Mouse (Mus musculus) hindbrain, embryonic 13.5 days (tissue): ENCODE data around the gene Fto. TPM values are rescaled to one million over a fixed set of nuclear protein-coding genes. Genes with fewer than 3 reads are reported as not detected.

ENCODE experiments used
- ATAC-seq: fragments of 200-750 bp; cut with Nextera tagmentation; 2 replicates; pipeline ENCODE4 v1.8.0; 2017; ENCODE audit warnings: moderate TSS enrichment; ENCODE audit not compliant: low FRiP score
- H3K27ac ChIP-seq: fragments of 300-500 bp; sonication (generic); 2 replicates; pipeline ENCODE4 v1.5.1; 2015; ENCODE audit warnings: inconsistent platforms, mild to moderate bottlenecking, moderate library complexity
- H3K27me3 ChIP-seq: fragments of 300-500 bp; sonication (generic); 2 replicates; pipeline ENCODE4 v1.6.1; 2015; ENCODE audit warnings: mild to moderate bottlenecking, inconsistent platforms
- H3K36me3 ChIP-seq: fragments of 300-500 bp; sonication (generic); 2 replicates; pipeline ENCODE4 v1.6.1; 2015; ENCODE audit warnings: mild to moderate bottlenecking, inconsistent platforms
- H3K4me1 ChIP-seq: fragments of 300-500 bp; sonication (generic); replicated peaks from 2 replicates; pipeline ENCODE4 v1.6.1; 2015; ENCODE audit warnings: inconsistent platforms
- H3K4me2 ChIP-seq: fragments of 300-500 bp; sonication (generic); 2 replicates; pipeline ENCODE4 v1.6.1; 2015; ENCODE audit warnings: inconsistent platforms, mild to moderate bottlenecking, moderate library complexity
- H3K4me3 ChIP-seq: fragments of 300-500 bp; sonication (generic); 2 replicates; pipeline ENCODE4 v1.5.1; 2015; ENCODE audit warnings: mild to moderate bottlenecking, inconsistent platforms
- H3K9ac ChIP-seq: fragments of 300-500 bp; sonication (generic); 2 replicates; pipeline ENCODE4 v1.6.1; 2015; ENCODE audit warnings: mild to moderate bottlenecking, inconsistent platforms
- H3K9me3 ChIP-seq: fragments of 300-500 bp; sonication (generic); 2 replicates; pipeline ENCODE4 v1.6.1; 2016; ENCODE audit warnings: inconsistent platforms
- WGBS: fragments of 180-500 bp; shearing (Covaris S2); methylation state at CpG from one replicate; pipeline ENCODE4 v1.1.7; 2015; 5-methylcytosine and 5-hydroxymethylcytosine counted together
- polyA plus RNA-seq: library from polyadenylated mRNA; unstranded; fragments of >200 nt; fragmentation: Nextera tagmentation; extraction: Ambion mirVana; gene quantifications from 2 replicates; pipeline ENCODE4 v1.2.1, GENCODE M21; 2015

Gene Fto
- polyA plus RNA-seq, 1 experiment from 2014 or later, result 126 TPM

DNA sequence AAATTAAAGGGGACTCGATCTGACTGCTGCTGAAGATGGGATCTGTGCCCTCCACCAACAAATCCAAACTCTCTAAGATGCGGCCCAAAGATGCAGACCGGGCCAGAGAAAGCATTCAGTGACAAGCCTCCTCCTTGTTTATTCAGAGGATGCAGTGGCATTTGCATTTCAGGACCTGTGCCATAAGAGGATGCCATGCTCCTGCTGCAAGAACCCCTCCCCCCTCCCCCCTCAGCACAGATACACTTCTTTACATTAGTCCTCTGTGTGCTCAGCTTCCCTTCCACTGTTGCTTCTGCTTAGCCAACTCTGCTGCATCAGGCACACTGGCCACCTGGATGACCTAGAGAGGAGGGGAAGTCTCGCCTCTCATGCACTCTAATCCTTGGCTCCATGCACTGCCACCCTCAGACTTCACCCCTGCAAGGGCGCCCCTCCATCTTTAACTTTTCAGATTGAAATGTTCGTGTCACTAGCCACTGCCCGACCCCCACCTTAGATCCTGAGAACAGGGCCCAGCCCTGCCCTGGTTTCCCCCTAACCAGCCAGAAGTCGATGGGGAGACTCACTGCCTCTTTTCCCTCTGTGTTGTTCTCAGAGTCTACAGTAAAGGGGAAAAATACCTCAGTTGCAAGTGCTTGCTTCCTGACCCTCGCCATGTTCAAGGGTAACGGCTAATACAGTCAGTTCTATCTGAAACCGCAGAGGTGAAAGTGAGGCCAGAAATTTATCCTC, 14.3 kb downstream of the Fto start:
- no peak for ATAC-seq
- no peak overlapping the region for H3K4me2 ChIP-seq
- H3K9me3 ChIP-seq, result no peaks in the 10 kb centered on the region
- WGBS, result 82% methylated on average over 11 of the region's 11 CpGs
- H3K4me3 ChIP-seq, result no peak overlapping the region
- peak overlapping the region; percentile 30; the same call in 1 of the 2 replicates for H3K27ac ChIP-seq
- no peaks in the 10 kb centered on the region for H3K36me3 ChIP-seq
- peaks cover 60% of the 10 kb centered on the region for H3K4me1 ChIP-seq
- no peak overlapping the region for H3K9ac ChIP-seq
- H3K27me3 ChIP-seq, result no peaks in the 10 kb centered on the region

DNA sequence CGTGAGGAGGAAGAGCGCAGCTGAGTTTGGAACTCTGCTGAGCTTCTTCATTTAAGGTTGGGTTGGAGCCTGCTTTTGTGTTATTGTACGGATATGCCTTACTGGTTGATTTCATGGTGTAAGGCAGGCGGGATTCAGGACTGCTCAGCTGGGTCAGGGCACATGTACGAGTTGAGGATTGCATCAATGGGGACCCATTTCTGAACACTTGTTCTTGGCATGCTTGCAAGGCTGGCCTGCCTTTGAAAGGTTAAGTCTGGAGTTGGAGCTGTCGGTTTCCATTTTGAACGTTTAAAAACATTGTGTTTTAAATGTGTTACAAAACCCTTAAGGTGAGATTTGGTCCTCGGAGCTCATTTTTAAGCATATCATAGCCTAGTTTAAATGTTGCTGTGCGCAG, 15.7 kb downstream of the Fto start:
- H3K9me3 ChIP-seq, result no peaks in the 10 kb centered on the region
- no peaks in the 10 kb centered on the region for H3K36me3 ChIP-seq
- 76% methylated on average over 9 of the region's 9 CpGs for WGBS
- H3K27me3 ChIP-seq, result no peaks in the 10 kb centered on the region
- no peak overlapping the region for H3K4me3 ChIP-seq
- no peak overlapping the region for H3K4me2 ChIP-seq
- H3K27ac ChIP-seq, result peak overlapping the region; percentile 91
- peaks cover 57% of the 10 kb centered on the region for H3K4me1 ChIP-seq
- no peak for ATAC-seq
- no peak overlapping the region for H3K9ac ChIP-seq

DNA sequence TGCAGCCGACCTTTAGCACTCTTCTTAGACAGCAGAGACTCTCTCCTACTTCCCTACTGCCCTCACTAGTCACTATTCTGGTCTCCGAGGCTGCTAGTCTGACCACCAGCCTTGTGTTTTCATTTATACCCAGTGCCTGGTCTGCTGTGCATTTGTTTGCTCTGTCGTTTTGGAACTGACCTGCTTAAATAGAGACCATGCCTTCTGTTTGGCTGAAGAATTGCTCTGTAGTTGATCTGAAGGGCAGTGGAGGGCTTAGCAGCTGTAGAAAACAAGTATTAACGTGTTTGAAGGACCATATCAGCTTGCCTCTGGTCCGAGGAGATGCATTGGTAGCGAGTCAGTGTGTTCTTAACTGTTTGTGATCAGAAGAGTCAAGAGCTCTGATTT, 16.1 kb downstream of the Fto start:
- Histone ChIP-seq H3K4me3 (no peak overlapping the region), H3K27me3 (no peaks in the 10 kb centered on the region), H3K9me3 (no peaks in the 10 kb centered on the region), H3K9ac (peak overlapping the region; percentile 53; the same call in 1 of the 2 replicates), H3K4me2 (peak overlapping the region; percentile 39), H3K4me1 (peaks cover 54% of the 10 kb centered on the region), H3K27ac (peak overlapping the region; percentile 91), H3K36me3 (no peaks in the 10 kb centered on the region)
- peak; percentile 12 for ATAC-seq
- WGBS, result 34% methylated on average over 6 of the region's 6 CpGs

DNA sequence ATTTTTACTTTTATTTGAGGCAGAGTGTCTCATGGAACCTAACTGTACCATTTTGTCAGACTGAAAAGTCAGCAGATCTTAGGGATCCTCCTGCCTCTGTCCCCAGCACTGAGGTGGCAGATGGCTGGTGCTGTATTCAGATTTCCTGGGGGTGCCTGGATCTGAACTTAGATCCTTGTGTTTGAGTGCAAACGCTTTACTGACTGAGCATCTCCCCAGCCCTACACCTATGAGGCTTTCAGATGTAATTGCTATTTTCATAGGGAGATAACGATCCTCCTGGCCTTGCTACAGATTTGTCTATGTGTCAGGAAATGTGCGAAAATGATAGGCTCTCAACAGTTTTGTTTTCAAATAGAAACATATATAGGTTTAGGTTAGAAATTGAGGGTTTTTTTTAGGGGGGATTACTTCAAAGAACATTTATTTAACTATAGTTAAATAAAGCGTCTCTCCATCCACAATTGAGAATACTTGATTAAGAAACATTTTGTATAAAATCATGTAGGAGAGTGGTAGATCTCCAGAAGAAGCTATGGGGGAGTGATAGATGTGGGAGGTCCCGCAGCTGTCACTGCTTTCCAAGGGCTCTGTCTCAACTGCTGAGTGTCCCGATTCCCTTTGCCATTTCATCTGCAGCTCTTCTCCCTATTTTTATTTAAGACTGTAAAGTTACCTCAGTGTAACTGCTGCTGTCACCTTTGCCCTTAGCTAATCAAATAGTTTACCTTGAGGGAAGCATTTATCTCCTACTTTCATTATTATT, 25.2 kb downstream of the Fto start:
- Histone ChIP-seq H3K36me3 (no peaks in the 10 kb centered on the region), H3K9ac (no peak overlapping the region), H3K27me3 (no peaks in the 10 kb centered on the region), H3K9me3 (peaks cover 6% of the 10 kb centered on the region), H3K27ac (no peak overlapping the region), H3K4me1 (peaks cover 5% of the 10 kb centered on the region; the same call in 1 of the 2 replicates), H3K4me2 (no peak overlapping the region), H3K4me3 (no peak overlapping the region)
- ATAC-seq, result no peak
- 86% methylated on average over 6 of the region's 6 CpGs for WGBS

DNA sequence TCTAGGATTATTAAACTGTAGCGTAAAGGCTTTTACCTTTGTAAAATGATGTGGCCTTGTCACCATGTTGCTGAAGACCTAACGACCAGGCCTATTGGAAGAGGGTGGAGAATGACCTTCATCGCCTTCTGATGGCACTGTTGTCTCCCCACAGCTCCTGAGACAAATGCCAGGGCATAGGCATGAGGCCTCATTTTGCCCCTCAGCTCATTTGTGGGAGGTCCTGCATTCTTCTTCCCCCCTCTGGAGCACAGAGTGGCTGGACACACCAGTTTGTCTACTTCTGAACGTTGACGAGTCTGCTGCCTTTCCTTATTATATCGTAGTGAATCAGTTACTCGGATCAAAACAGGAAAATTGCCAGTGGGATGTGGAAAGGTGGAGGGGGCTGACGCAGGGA, 26.3 kb downstream of the Fto start:
- no peak overlapping the region for H3K27ac ChIP-seq
- no peak overlapping the region for H3K4me2 ChIP-seq
- WGBS, result 87% methylated on average over 8 of the region's 8 CpGs
- H3K9me3 ChIP-seq, result peaks cover 6% of the 10 kb centered on the region
- H3K36me3 ChIP-seq, result no peaks in the 10 kb centered on the region
- H3K9ac ChIP-seq, result no peak overlapping the region
- H3K4me3 ChIP-seq, result no peak overlapping the region
- ATAC-seq, result no peak
- peaks cover 5% of the 10 kb centered on the region; the same call in 1 of the 2 replicates for H3K4me1 ChIP-seq
- H3K27me3 ChIP-seq, result no peaks in the 10 kb centered on the region

DNA sequence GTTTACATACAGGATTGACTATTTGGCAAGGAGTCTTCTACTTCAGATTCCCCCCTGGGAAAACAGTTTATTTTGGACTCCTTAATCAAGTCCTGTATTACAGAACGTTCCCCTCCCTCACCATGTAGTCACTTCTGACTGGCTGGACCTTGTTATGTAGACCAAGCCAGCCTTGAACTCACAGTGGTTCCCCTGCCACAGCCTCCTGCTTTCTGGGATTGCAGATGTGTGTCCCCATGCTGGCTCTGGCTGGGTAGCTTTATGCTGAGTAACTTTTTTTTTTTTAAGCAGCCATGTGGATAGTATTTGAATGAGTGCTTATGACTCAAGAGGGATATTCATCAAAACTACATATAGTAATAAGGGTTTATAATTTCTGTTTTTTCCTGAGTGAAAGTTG, 27.4 kb downstream of the Fto start:
- no peak for ATAC-seq
- Histone ChIP-seq H3K36me3 (no peaks in the 10 kb centered on the region), H3K9me3 (peaks cover 6% of the 10 kb centered on the region), H3K4me2 (no peak overlapping the region), H3K27ac (no peak overlapping the region), H3K9ac (no peak overlapping the region), H3K4me3 (no peak overlapping the region), H3K27me3 (no peaks in the 10 kb centered on the region), H3K4me1 (peaks cover 5% of the 10 kb centered on the region; the same call in 1 of the 2 replicates)
- 86% methylated on average over 1 of the region's 1 CpGs for WGBS

DNA sequence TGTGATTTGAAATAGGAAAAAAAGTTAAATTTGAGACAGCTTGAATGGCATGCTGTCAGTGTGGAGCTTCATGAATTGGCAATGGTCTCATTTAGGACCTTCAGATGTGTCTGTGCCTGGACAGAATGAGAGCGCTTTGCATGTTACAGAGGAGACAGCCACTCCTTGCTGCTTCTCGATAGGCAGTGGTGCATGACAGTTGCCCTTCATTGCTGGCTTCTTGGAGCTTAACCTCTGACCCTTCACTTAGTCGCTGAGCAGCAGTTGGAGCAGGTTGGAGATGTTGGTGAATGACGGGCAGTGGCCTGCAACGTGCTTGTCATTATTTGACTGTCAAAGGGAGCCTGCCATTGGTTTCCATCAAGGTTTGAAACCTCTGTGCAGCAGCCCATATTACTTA, 28.9 kb downstream of the Fto start:
- Histone ChIP-seq H3K27me3 (no peaks in the 10 kb centered on the region), H3K4me2 (no peak overlapping the region), H3K9me3 (no peaks in the 10 kb centered on the region), H3K4me3 (no peak overlapping the region), H3K36me3 (no peaks in the 10 kb centered on the region), H3K4me1 (peaks cover 5% of the 10 kb centered on the region; the same call in 1 of the 2 replicates), H3K27ac (no peak overlapping the region), H3K9ac (no peak overlapping the region)
- WGBS, result 45% methylated on average over 5 of the region's 5 CpGs
- ATAC-seq, result no peak

DNA sequence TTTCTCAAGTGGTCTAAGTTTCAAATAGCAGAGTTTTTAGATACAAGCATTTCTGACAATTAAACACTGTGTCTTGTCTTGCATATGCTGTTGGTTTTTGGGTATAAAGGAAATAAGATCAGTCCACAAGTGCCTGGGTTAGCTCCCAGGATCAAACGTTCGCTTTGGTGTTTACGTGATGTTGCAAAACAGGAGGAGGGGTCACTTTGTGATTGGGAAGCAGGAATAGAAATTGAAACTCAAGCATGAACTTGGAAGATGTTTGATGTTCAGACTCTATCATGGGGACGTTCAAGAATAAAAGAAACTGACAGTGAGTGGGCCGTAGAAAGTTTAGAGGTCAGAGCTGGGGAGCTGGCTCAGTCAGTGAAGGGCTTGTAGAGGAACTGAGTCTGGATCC, 29.5 kb downstream of the Fto start:
- no peak overlapping the region for H3K9ac ChIP-seq
- 80% methylated on average over 5 of the region's 5 CpGs for WGBS

DNA sequence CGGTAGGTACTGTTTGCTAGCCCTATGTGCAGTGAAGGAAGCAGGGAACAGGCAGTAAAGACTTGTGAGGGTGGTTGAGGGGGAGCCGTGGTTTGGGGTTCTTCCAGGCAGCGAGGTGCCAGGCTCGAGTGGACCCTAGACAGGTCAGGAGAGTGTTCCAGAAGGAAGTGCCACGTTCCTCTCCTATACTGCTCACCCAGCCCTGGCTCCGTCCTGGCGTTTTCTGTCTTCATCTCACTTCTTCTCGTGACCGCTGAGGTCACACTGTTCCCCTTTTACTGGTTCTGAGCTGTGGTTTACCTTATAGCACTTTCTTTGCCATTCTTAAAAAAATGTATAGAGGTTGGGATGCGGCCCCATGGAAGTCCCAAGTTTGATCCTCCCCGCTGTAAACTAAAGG, 31.3 kb downstream of the Fto start:
- WGBS, result 90% methylated on average over 11 of the region's 11 CpGs
- Histone ChIP-seq H3K36me3 (no peaks in the 10 kb centered on the region), H3K4me3 (no peak overlapping the region), H3K27ac (no peak overlapping the region), H3K4me1 (no peaks in the 10 kb centered on the region; the same call in 1 of the 2 replicates), H3K9me3 (no peaks in the 10 kb centered on the region), H3K27me3 (no peaks in the 10 kb centered on the region), H3K9ac (no peak overlapping the region), H3K4me2 (no peak overlapping the region)
- ATAC-seq, result no peak

More for the DNA sequence above, 29.5 kb downstream of the Fto start:
- no peaks in the 10 kb centered on the region for H3K9me3 ChIP-seq
- ATAC-seq, result no peak
- no peak overlapping the region for H3K27ac ChIP-seq
- no peak overlapping the region for H3K4me3 ChIP-seq
- no peak overlapping the region for H3K4me2 ChIP-seq
- peaks cover 5% of the 10 kb centered on the region; the same call in 1 of the 2 replicates for H3K4me1 ChIP-seq
- no peaks in the 10 kb centered on the region for H3K27me3 ChIP-seq
- no peaks in the 10 kb centered on the region for H3K36me3 ChIP-seq

DNA sequence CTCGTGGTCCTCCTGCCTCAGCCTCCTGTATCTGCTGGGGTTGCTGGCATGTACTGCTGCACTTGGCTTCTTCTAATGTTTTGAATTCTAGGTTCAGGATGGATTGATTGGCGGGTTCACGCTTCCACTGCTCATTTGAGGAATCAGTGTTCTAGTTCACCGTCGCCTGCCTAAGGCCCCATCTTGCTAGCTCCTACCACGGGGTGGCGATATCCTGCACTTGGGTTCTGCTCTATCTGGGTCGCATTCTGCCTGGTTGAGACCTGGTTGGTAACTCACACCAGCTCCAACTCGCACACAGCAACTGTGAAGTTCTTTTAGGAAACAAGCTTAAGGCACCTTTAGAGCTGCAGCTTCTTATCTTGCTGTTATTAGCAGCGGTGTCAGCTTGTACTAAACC, 33.8 kb downstream of the Fto start:
- Histone ChIP-seq H3K9ac (no peak overlapping the region), H3K27ac (no peak overlapping the region), H3K27me3 (no peaks in the 10 kb centered on the region), H3K36me3 (no peaks in the 10 kb centered on the region), H3K4me3 (no peak overlapping the region), H3K9me3 (no peaks in the 10 kb centered on the region), H3K4me2 (no peak overlapping the region), H3K4me1 (peaks cover 4% of the 10 kb centered on the region; the same call in 1 of the 2 replicates)
- 87% methylated on average over 10 of the region's 10 CpGs for WGBS
- ATAC-seq, result no peak

DNA sequence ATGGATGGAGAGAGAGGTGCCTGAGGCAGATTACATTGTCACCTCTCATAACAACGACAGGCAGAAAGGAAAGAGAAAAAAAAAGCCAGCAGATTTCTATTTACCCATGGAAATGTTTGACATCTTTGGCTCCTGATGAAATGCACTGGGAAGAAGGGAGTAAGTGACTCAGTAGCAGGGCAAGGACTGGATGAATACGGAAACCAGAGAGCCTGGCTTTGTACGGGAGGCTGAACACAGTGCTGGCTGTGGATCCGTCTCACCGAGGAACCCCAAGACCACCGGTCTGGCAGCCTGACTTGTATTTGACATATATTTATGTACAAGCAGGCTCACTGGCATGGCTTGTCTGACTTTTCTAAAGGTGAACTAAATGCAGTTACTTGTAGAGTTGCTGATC, 34.3 kb downstream of the Fto start:
- 70% methylated on average over 6 of the region's 6 CpGs for WGBS

DNA sequence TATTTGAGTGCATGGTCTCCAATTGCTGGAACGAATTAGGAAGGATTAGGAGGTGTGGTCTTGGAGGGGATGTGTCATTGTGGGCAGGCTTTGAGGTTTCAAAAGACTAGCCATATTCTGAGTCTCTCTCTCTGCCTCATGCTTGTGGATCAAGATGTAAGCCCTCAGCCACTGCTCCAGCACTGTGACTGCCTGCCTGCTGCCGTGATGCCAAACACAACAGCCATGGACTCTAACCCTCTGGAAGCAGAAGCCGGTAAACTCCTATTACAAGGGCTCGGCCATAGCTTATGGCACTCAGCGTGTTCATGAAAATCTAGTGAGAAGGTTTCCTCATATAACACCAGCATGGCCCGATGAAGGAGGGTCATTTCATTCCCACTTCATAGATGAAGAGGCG, 36.5 kb downstream of the Fto start:
- no peaks in the 10 kb centered on the region for H3K27me3 ChIP-seq
- peaks cover 7% of the 10 kb centered on the region for H3K4me1 ChIP-seq
- H3K9me3 ChIP-seq, result no peaks in the 10 kb centered on the region
- no peak overlapping the region for H3K9ac ChIP-seq
- H3K27ac ChIP-seq, result no peak overlapping the region
- H3K4me3 ChIP-seq, result no peak overlapping the region
- 94% methylated on average over 7 of the region's 7 CpGs for WGBS
- no peak for ATAC-seq
- H3K4me2 ChIP-seq, result no peak overlapping the region
- H3K36me3 ChIP-seq, result no peaks in the 10 kb centered on the region

More for the DNA sequence above, 34.3 kb downstream of the Fto start:
- Histone ChIP-seq H3K27me3 (no peaks in the 10 kb centered on the region), H3K4me1 (peaks cover 4% of the 10 kb centered on the region; the same call in 1 of the 2 replicates), H3K4me3 (no peak overlapping the region), H3K9ac (no peak overlapping the region), H3K27ac (no peak overlapping the region), H3K36me3 (no peaks in the 10 kb centered on the region), H3K9me3 (no peaks in the 10 kb centered on the region), H3K4me2 (no peak overlapping the region)
- ATAC-seq, result no peak
